Mouse (Mus musculus): Measurements from ENCODE around the gene Ndrg2. TPM values are rescaled to one million over a fixed set of nuclear protein-coding genes. Genes with fewer than 3 reads are reported as not detected.

Gene Ndrg2
- total RNA-seq, 2 experiments from 2014 or later, result 700 to 765 TPM

GRCm38 (mm10) chr14:51913062-51913959, 647 bp downstream of the Ndrg2 start:
- DNase-seq, result peak; percentile 80

- no peak for DNase-seq
Observed at GRCm38 (mm10) chr14:51912391-51913061, 1.4 kb downstream of the Ndrg2 start.

GRCm38 (mm10) chr14:51911301-51911700, 2.7 kb downstream of the Ndrg2 start:
- no peak for DNase-seq

GRCm38 (mm10) chr14:51906102-51906501, 7.9 kb downstream of the Ndrg2 start:
- DNase-seq, result no peak

GRCm38 (mm10) chr14:51904706-51905105, 9.3 kb downstream of the Ndrg2 start:
- DNase-seq, result no peak

GRCm38 (mm10) chr14:51903782-51904181, 10.2 kb downstream of the Ndrg2 start:
- no peak for DNase-seq

- peak; percentile 89 for DNase-seq
Observed at GRCm38 (mm10) chr14:51902806-51903710, 10.9 kb downstream of the Ndrg2 start.

- DNase-seq, result no peak
Observed at GRCm38 (mm10) chr14:51899351-51899750, 14.6 kb downstream of the Ndrg2 start.

GRCm38 (mm10) chr14:51896539-51897170, 17.3 kb downstream of the Ndrg2 start:
- no peak for DNase-seq

GRCm38 (mm10) chr14:51896019-51896418, 17.9 kb downstream of the Ndrg2 start:
- no peak for DNase-seq

GRCm38 (mm10) chr14:51895071-51895470, 18.9 kb downstream of the Ndrg2 start:
- no peak for DNase-seq

- DNase-seq, result no peak
Observed at GRCm38 (mm10) chr14:51893809-51894208, 20.1 kb downstream of the Ndrg2 start.

GRCm38 (mm10) chr14:51893094-51893794, 20.7 kb downstream of the Ndrg2 start:
- DNase-seq, result no peak

- no peak for DNase-seq
Observed at GRCm38 (mm10) chr14:51892191-51892939, 21.6 kb downstream of the Ndrg2 start, which contains the start of gene Slc39a2. Gene Slc39a2, plus strand, starts transcription at chr14:51892889.

- DNase-seq, result no peak
Observed at GRCm38 (mm10) chr14:51889833-51890232, 24.1 kb downstream of the Ndrg2 start.

GRCm38 (mm10) chr14:51886051-51886450, 27.9 kb downstream of the Ndrg2 start:
- DNase-seq, result no peak

- DNase-seq, result peak; percentile 91
Observed at GRCm38 (mm10) chr14:51884598-51885331, 29.2 kb downstream of the Ndrg2 start, which contains the start of gene Mettl17. Gene Mettl17, plus strand, starts transcription at chr14:51884842.

GRCm38 (mm10) chr14:51884031-51884544, 29.9 kb downstream of the Ndrg2 start:
- DNase-seq, result no peak

GRCm38 (mm10) chr14:51883527-51884030, 30.4 kb downstream of the Ndrg2 start:
- DNase-seq, result peak; percentile 48

Measured in gastrocnemius, postnatal 10 days (tissue).